Mouse (Mus musculus): ENCODE data around the gene Tbc1d10b.
A peak's percentile ranks its signal among the peaks of the same experiment; 100 is the strongest.

The Tbc1d10b gene

GRCm38 (mm10) chr7:127207374-127208294 lies 634 bp downstream of the Tbc1d10b start:
- peak; percentile 43 for DNase-seq (ENCODE audit: low read depth)

DNA sequence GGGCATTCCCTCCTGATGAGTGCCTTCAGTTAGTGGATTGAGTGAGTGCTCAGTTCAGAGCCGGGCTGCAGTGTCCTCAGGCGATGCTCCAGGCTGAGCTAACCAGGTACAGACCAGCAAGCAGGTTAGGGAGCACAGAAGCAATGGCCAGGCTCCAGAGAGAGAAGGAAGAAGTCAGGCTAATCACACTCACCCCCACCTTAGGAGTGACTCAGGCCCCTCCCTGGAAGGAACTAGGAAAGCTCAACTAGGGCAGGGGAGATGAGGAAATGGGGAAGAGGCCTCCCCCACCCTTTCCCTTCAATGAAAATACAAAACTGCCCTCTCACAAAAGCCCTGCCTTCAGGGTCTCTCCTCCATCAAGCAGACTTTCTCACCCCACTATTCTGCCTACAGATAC lies 1.7 kb downstream of the Tbc1d10b start:
- DNase-seq (ENCODE audit: low read depth), result no peak

DNA sequence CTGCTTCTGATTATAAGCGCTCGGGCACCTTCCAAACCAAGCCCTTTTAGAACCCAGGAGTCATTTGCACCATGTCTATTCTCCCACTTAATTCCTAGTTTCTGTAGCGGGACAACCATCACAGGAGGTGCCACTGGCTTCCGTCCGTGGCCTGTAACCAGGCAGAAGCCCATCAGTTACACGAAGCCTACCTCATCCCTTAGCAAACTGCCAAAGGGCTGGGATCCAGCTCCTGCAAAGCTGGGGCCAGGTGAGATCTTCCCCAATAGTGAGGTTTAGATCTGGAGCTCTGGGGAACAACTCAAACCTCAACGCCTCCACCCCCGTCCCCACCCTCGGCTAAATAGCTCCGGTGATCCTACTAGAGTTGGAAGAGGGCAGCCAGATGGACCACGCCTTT lies 11.8 kb downstream of the Tbc1d10b start:
- DNase-seq (ENCODE audit: low read depth), result no peak

GRCm38 (mm10) chr7:127195544-127196295 lies 12.5 kb downstream of the Tbc1d10b start, which contains the start of gene Cd2bp2:
Cd2bp2 (minus strand) TSS chr7:127196050.
- DNase-seq (ENCODE audit: low read depth), result peak; percentile 98

- peak; percentile 52 for DNase-seq (ENCODE audit: low read depth)
Measured at GRCm38 (mm10) chr7:127194633-127195029, 13.6 kb downstream of the Tbc1d10b start.

DNA sequence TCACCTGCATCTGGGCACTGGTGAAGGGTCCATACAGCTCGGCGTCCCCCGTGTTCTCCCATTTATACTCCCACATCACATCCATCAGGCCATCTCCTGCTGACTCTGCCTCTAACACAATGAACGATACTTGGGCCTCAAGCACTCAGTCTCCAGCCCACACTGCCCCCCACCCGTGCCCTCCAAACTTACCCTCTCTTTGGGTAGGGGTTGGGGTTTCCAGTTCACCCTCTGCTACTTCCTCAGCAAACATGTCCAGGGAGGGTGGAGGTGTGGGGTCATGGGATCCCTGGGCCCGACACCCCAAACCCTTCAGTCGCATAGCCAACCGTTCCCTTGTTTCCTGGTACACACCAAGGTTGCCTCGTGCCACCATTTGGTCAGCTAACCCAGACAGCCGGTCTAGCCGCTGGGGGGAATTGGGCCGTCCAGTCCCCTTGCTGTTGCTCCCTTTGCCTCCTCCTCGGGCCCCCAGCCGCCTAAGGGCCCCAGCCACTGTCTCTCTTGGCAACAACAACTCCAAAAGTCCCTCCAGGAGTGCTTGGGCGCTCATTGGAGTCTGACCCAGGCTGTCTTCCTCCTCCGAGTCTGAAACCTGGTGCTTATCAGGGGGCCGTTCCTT lies 14.1 kb downstream of the Tbc1d10b start:
- no peak for DNase-seq (ENCODE audit: low read depth)

DNA sequence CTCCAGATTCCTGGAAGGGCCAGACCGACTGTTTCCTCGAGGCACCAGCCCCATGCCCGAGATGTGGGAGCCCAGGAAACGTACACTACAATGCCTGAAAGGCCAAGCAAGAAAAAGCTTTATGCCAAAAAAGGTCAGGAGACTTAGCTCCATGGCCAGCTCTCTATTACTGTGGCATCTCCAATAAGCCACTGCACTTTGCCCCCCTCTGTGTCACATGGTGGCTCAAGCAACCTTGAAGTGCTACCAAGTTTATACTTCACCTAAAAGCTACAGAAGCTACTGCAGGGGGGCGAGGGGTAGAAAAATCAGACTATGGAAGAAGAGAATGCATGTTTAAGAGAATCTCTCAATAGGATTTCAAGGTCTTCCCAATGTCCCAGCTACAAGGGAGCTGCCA lies 15.3 kb downstream of the Tbc1d10b start:
- no peak for DNase-seq (ENCODE audit: low read depth)

DNA sequence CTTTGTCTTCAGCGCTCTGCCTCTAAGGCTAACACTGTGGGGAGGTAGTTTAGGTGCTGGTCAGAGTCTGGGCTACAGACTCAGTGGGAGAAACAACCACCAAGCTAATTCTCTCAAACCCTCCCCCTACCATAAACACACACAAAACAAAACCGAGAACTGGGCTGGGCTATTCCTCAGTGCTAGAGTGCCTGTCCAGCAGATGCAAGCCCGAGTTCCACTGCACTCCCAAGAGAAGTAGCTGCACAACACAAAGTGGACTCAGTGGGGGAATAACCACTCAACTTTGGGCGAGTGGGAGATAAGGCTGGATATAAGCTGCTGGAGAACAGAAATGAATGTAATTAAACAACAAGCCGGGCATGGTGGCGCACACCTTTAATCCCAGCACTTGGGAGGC lies 17.6 kb downstream of the Tbc1d10b start:
- peak; percentile 20 for DNase-seq (ENCODE audit: low read depth)

DNA sequence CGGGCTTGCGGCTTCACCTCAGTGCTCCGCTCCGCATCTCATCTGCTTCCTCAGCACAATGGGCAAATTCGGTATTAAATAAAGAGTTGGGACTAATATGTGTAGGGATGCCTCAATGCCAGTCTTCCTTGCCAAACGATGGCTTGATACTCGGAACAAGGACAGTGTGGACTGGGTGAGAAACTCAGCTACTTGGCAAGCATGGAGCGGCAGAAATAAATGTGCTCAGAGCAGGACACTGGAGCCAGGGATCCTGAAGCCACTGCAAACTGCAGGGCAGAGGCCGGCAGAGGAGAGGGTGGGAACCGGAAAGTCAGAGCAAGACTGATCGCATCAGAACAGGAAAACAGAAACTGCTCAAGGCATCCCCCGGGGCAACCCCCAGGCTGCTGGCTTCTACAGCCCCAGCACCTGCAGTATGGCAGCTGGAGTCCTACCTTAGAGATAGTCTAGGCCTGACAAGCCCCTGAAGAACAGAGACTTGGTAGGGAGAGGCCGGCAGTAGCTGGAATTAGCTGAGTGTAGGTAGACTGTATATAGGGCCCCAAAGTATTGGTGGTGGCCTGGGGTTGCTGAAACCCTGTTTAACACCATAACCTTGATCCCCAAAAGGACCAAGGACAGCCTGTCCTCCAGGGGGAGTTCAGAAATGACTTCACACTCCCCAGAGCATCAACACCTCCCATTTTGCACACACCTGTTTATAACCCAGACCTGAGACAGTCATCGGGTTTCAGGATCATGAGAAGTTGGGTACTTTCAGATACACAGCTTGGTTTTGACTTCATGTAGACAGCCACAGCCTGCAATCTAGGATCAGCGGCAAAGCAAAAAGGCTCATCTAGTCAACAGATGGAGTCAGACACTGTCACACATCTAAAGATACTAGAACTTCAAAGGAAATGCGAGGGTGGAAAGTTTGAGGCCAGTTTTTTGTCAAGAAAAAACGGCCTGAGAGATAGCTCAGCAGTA lies 19.7 kb downstream of the Tbc1d10b start:
- peak; percentile 85 for DNase-seq (ENCODE audit: low read depth)

GRCm38 (mm10) chr7:127187351-127187750 lies 20.9 kb downstream of the Tbc1d10b start:
- DNase-seq (ENCODE audit: low read depth), result peak; percentile 46

- DNase-seq (ENCODE audit: low read depth), result peak; percentile 70
Measured at GRCm38 (mm10) chr7:127185601-127186000, 22.7 kb downstream of the Tbc1d10b start.

DNA sequence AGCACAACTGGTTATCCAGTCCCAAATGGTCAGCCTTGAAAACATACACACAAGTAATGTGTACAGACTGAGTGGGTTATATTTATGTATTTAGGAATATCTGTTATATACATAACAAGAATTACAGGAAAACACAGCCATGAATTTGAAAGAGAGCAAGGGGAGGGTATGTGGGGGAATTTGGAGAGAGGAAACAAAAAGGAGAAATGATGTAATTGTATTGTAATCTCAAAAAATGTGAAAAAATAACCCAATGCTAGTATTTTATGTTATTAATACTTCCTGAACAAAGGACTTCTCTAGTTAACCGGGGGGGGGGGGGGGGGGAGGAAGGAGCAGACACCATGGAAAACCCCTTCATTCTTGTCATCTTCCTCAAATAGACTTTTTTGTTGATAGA lies 23.5 kb downstream of the Tbc1d10b start:
- DNase-seq (ENCODE audit: low read depth), result no peak

- DNase-seq (ENCODE audit: low read depth), result peak; percentile 67
Measured at GRCm38 (mm10) chr7:127183828-127184227, 24.4 kb downstream of the Tbc1d10b start.

GRCm38 (mm10) chr7:127183345-127183744 lies 24.9 kb downstream of the Tbc1d10b start:
- DNase-seq (ENCODE audit: low read depth), result no peak

- DNase-seq (ENCODE audit: low read depth), result peak; percentile 75
Measured at GRCm38 (mm10) chr7:127181724-127182123, 26.5 kb downstream of the Tbc1d10b start.

- peak; percentile 86 for DNase-seq (ENCODE audit: low read depth)
Measured at GRCm38 (mm10) chr7:127180783-127181182, 27.5 kb downstream of the Tbc1d10b start.

DNA sequence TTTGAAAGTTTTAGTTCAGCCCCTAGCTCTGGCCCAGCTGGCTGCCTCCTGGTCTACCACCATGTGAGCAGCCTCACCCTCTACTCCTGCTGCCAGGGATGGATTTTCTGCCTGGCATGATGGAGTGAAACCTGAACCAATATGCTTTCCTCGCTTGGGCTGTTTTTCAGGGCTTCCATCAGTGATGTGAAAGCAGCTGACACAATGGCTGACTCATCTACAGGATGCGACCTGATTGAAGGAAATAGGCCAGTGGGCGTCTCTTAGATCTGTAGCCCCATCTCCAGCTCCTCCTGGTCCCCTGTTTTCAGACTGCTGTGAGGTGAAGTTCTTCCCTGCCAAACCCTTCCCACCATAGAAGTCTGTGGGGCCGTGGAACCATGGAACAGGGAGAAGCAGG lies 31.3 kb downstream of the Tbc1d10b start:
- peak; percentile 81 for DNase-seq (ENCODE audit: low read depth)

DNA sequence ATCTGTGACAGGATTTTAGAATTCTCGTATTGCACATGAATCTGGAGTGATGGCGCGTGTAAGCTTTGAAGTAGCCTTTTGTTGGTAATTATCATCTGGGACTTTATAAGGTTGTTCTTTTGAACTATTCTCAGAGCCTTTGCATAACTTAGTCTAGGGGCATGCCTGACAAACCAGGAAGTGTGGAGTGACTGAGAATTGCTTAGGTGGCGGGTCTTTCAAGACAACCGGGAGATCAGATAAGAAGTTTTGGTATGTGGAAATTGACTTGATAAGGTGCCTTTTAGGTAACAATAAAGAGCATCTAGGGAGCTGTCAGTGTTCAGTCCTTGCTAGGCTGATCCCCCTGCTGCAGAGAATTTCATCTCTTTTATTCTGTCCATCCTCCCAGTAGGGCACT lies 41.8 kb downstream of the Tbc1d10b start:
- DNase-seq (ENCODE audit: low read depth), result peak; percentile 71

DNA sequence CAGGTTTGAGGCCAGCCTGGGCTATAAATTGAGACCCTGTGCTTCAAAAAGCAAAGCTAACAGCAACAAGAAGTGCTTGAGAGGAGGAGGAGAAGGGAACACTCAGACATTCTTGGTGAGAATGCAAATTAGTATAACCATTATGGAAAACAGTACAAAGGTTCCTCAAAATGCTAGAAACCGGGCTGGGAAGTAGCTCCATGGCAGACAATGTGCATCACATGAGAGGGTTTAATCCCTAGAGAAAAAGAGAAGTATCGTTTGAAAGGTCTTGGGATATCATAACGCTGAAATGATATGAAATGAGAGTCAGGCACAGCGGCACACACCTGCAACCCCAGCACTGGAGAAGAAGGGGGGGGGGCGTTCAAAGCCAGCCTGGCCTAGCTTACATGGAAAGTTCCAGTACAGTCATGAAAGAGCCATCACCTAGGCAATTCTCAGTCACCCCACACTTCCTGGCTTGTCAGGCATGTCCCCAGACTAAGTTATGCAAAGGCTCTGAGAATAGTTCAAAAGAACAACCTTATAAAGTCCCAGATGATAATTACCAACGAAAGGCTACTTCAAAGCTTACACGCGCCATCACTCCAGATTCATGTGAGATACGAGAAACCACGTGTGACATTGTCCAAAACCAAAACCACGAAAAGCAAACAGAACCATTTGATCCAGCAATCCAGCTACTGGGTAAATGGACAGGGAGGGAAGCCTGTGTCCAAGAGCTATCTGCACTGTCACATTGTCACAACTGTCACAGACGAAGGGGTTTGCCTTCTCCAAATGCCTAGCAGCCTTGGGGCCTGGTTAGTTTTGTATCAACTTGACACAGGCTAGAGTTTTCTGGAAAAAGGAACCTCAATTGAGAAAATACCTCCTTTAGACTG lies 42.4 kb downstream of the Tbc1d10b start:
- DNase-seq (ENCODE audit: low read depth), result peak; percentile 74

GRCm38 (mm10) chr7:127164002-127164401 lies 44.3 kb downstream of the Tbc1d10b start:
- DNase-seq (ENCODE audit: low read depth), result no peak

Measured in induced T-regulatory cell, adult 2 months (primary cell).